Mouse (Mus musculus) lung, postnatal 25 days (tissue): ENCODE measurements around the gene Wdr34.
A peak's percentile ranks its signal among the peaks of the same experiment; 100 is the strongest.

Experiments used
- DNase-seq: peaks from one replicate; pipeline ENCODE4 v3.0.0; 2022; ENCODE audit warnings: low spot score

Gene Wdr34

GRCm38 (mm10) chr2:30048699-30049388, at the start of gene Wdr34:
TSS of gene Wdr34 (minus strand) at chr2:30048881.
- peak; percentile 98 for DNase-seq

GRCm38 (mm10) chr2:30095882-30096527, 47.3 kb upstream of the Wdr34 start:
- DNase-seq = peak; percentile 70

GRCm38 (mm10) chr2:30094208-30094588, 45.5 kb upstream of the Wdr34 start:
- DNase-seq = no peak

GRCm38 (mm10) chr2:30093471-30094207, 45.0 kb upstream of the Wdr34 start, which contains the start of gene Zdhhc12:
TSS of gene Zdhhc12 (minus strand) at chr2:30093648.
- peak; percentile 98 for DNase-seq

- no peak for DNase-seq
Measured at GRCm38 (mm10) chr2:30092280-30092918, 43.7 kb upstream of the Wdr34 start.

GRCm38 (mm10) chr2:30091521-30091920, 42.8 kb upstream of the Wdr34 start:
- DNase-seq = no peak

- DNase-seq = no peak
Measured at GRCm38 (mm10) chr2:30087310-30087709, 38.6 kb upstream of the Wdr34 start.

- DNase-seq = no peak
Measured at GRCm38 (mm10) chr2:30084632-30085031, 36.0 kb upstream of the Wdr34 start.

GRCm38 (mm10) chr2:30084113-30084512, 35.4 kb upstream of the Wdr34 start:
- DNase-seq = no peak

GRCm38 (mm10) chr2:30080181-30080800, 31.6 kb upstream of the Wdr34 start:
- no peak for DNase-seq

- DNase-seq = no peak
Measured at GRCm38 (mm10) chr2:30078760-30079159, 30.1 kb upstream of the Wdr34 start.

GRCm38 (mm10) chr2:30078349-30078712, 29.6 kb upstream of the Wdr34 start:
- peak; percentile 59 for DNase-seq

GRCm38 (mm10) chr2:30077502-30078348, 29.0 kb upstream of the Wdr34 start, which contains the start of gene Pkn3:
TSS of gene Pkn3 (plus strand) at chr2:30077684.
- DNase-seq = peak; percentile 86

- DNase-seq = no peak
Measured at GRCm38 (mm10) chr2:30076959-30077358, 28.3 kb upstream of the Wdr34 start.

- no peak for DNase-seq
Measured at GRCm38 (mm10) chr2:30076439-30076838, 27.8 kb upstream of the Wdr34 start.

GRCm38 (mm10) chr2:30075625-30076024, 26.9 kb upstream of the Wdr34 start:
- no peak for DNase-seq

GRCm38 (mm10) chr2:30073285-30073684, 24.6 kb upstream of the Wdr34 start:
- no peak for DNase-seq

GRCm38 (mm10) chr2:30072875-30073274, 24.2 kb upstream of the Wdr34 start:
- DNase-seq = no peak

- no peak for DNase-seq
Measured at GRCm38 (mm10) chr2:30067962-30068361, 19.3 kb upstream of the Wdr34 start.

- peak; percentile 38 for DNase-seq
Measured at GRCm38 (mm10) chr2:30067031-30067888, 18.6 kb upstream of the Wdr34 start.
